Mouse (Mus musculus) 3134 (cell line): ENCODE measurements at regions not wholly inside any gene's neighbourhood (a gene's known extent, or its start where the extent isn't known, plus 50 kb on each side); places are given as distances from the start of the nearest gene placed in this dataset.

ENCODE experiments used
- DNase-seq: peaks from one replicate; pipeline ENCODE4 v3.0.0-alpha.2; 2011; ENCODE audit warnings: low spot score; ENCODE audit not compliant: insufficient read length; ENCODE audit errors: extremely low read depth

- DNase-seq, result no peak
These were observed 143.8 kb upstream of the Tmem164 start for GRCm38 (mm10) chrX:142537259-142537963.

GRCm38 (mm10) chrX:142540264-142540663, 140.9 kb upstream of the Tmem164 start:
- peak; percentile 16 for DNase-seq

GRCm38 (mm10) chrX:142552196-142552595, 129.0 kb upstream of the Tmem164 start:
- no peak for DNase-seq

- DNase-seq, result no peak
These were observed 127.0 kb upstream of the Tmem164 start for GRCm38 (mm10) chrX:142554161-142554560.

- DNase-seq, result no peak
These were observed 123.7 kb upstream of the Tmem164 start for GRCm38 (mm10) chrX:142557496-142557895.

GRCm38 (mm10) chrX:142560209-142560912, 120.8 kb upstream of the Tmem164 start:
- no peak for DNase-seq

- no peak for DNase-seq
These were observed 119.4 kb upstream of the Tmem164 start for GRCm38 (mm10) chrX:142561788-142562187.

- DNase-seq, result no peak
These were observed 117.0 kb upstream of the Tmem164 start for GRCm38 (mm10) chrX:142564186-142564585.

GRCm38 (mm10) chrX:142571772-142572171, 109.4 kb upstream of the Tmem164 start:
- no peak for DNase-seq

- DNase-seq, result no peak
These were observed 107.2 kb upstream of the Tmem164 start for GRCm38 (mm10) chrX:142574022-142574421.

- no peak for DNase-seq
These were observed 106.1 kb upstream of the Tmem164 start for GRCm38 (mm10) chrX:142574945-142575710.

GRCm38 (mm10) chrX:142576127-142576526, 105.1 kb upstream of the Tmem164 start:
- no peak for DNase-seq

- no peak for DNase-seq
These were observed 103.6 kb upstream of the Tmem164 start for GRCm38 (mm10) chrX:142577449-142578081.

- DNase-seq, result no peak
These were observed 95.9 kb upstream of the Tmem164 start for GRCm38 (mm10) chrX:142585281-142585680.

- DNase-seq, result no peak
These were observed 81.8 kb upstream of the Tmem164 start for GRCm38 (mm10) chrX:142599377-142599776.

- DNase-seq, result no peak
These were observed 80.4 kb upstream of the Tmem164 start for GRCm38 (mm10) chrX:142600782-142601181.

GRCm38 (mm10) chrX:142605088-142605487, 76.1 kb upstream of the Tmem164 start:
- DNase-seq, result no peak

GRCm38 (mm10) chrX:142606595-142607205, 74.5 kb upstream of the Tmem164 start:
- DNase-seq, result no peak

GRCm38 (mm10) chrX:142616189-142616872, 64.9 kb upstream of the Tmem164 start:
- no peak for DNase-seq

GRCm38 (mm10) chrX:142618389-142618788, 62.8 kb upstream of the Tmem164 start:
- DNase-seq, result no peak
